Mouse (Mus musculus) cortical plate, adult 2 months (tissue): ENCODE data around the gene Gpr176.

Experiments used
- CTCF ChIP-seq: fragments of 200-500 bp; IDR thresholded peaks from 2 replicates; pipeline ENCODE4 v1.5.1; 2011; ENCODE audit warnings: mild to moderate bottlenecking, control low read depth, low read length; ENCODE audit not compliant: insufficient read depth; ENCODE audit errors: extremely low read depth
- POLR2A ChIP-seq: fragments of 200-500 bp; IDR thresholded peaks from 2 replicates; pipeline ENCODE4 v1.6.1; 2011; ENCODE audit warnings: mild to moderate bottlenecking, low read length, control low read depth; ENCODE audit not compliant: insufficient read depth; ENCODE audit errors: extremely low read depth

DNA sequence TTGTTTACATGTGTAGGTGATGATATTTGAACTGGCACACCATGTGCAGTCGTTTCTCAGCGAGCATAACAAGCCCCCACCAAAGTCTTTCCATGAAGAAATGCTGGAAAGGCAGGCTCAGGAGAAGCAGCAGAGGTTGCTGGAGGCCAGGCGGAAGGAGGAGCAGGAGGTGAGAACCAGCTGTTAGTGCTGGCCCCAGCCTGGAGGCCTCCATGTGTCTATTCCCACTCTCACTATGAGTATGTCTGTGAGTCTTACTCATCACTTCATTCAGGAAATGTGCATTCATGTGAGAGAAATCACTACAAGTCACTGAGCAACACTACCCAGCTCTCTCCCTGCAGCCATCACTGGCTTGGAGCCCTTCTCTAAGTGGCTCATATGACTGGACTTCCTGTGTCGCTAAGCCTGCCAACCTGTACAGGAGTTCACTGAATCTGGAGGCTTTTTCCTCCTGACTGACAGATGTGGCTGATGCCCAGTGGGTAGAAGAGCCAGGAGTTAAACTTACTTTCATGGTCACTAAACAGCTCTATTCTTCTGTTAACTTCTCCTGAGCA lies 35.2 kb upstream of the Gpr176 start:
- TF ChIP-seq CTCF (no peak), POLR2A (no peak)
